Mouse (Mus musculus) bone marrow macrophage, adult 2 months (primary cell): Measurements from ENCODE around the gene Speer4d.
"Not testable (repeated sequence)": the region's sequence is repeated elsewhere in the genome, so short reads cannot be mapped to it uniquely, and the experiment has no call there.

Experiments used
- CTCF ChIP-seq: IDR thresholded peaks from 2 replicates; pipeline ENCODE4 v1.5.1; 2012; ENCODE audit warnings: low read depth, mild to moderate bottlenecking, low read length, moderate library complexity
- POLR2A ChIP-seq: IDR thresholded peaks from 2 replicates; pipeline ENCODE4 v1.6.1; 2012; ENCODE audit warnings: mild to moderate bottlenecking, low read depth, low read length, borderline replicate concordance

- not testable (repeated sequence) for TF ChIP-seq POLR2A, CTCF
Measured at GRCm38 (mm10) chr5:15600342-15600741, 18.5 kb upstream of the Speer4d start.
